Mouse (Mus musculus) forebrain, embryonic 16.5 days (tissue): ENCODE measurements around the gene Fcgr2b. TPM values are rescaled to one million over a fixed set of nuclear protein-coding genes. Genes with fewer than 3 reads are reported as not detected.

Experiments used
- ATAC-seq: fragments of 200-750 bp; cut with Nextera tagmentation; 2 replicates; pipeline ENCODE4 v1.8.0; 2017; ENCODE audit warnings: mild to moderate bottlenecking, moderate library complexity
- H3K27ac ChIP-seq: fragments of 300-500 bp; sonication (generic); 2 replicates; pipeline ENCODE4 v1.5.1; 2014; ENCODE audit warnings: low read length, control low read depth
- H3K27me3 ChIP-seq: fragments of 300-500 bp; sonication (generic); replicated peaks from 2 replicates; pipeline ENCODE4 v1.6.1; 2014; ENCODE audit warnings: low read length; ENCODE audit not compliant: control insufficient read depth, insufficient read depth
- H3K36me3 ChIP-seq: fragments of 300-500 bp; sonication (generic); 2 replicates; pipeline ENCODE4 v1.6.1; 2014; ENCODE audit not compliant: control insufficient read depth, insufficient read depth
- H3K4me1 ChIP-seq: fragments of 300-500 bp; sonication (generic); replicated peaks from 2 replicates; pipeline ENCODE4 v1.6.1; 2014; ENCODE audit warnings: low read length; ENCODE audit not compliant: control insufficient read depth, insufficient read depth
- H3K4me2 ChIP-seq: fragments of 300-500 bp; sonication (generic); 2 replicates; pipeline ENCODE4 v1.6.1; 2014; ENCODE audit warnings: mild to moderate bottlenecking, low read length, control low read depth
- H3K4me3 ChIP-seq: fragments of 300-500 bp; sonication (generic); replicated peaks from 2 replicates; pipeline ENCODE4 v1.5.1; 2014; ENCODE audit warnings: mild to moderate bottlenecking, low read length, control low read depth
- H3K9ac ChIP-seq: fragments of 300-500 bp; sonication (generic); replicated peaks from 2 replicates; pipeline ENCODE4 v1.6.1; 2014; ENCODE audit warnings: low read depth, low read length, control low read depth
- H3K9me3 ChIP-seq: fragments of 300-500 bp; sonication (generic); 2 replicates; pipeline ENCODE4 v1.6.1; 2016; ENCODE audit warnings: low read length; ENCODE audit not compliant: control insufficient read depth
- WGBS: fragments of 180-500 bp; shearing (Covaris S2); extraction: QIAGEN DNeasy Blood & Tissue Kit; methylation state at CpG from one replicate; pipeline ENCODE4 v1.1.7; 2014; 5-methylcytosine and 5-hydroxymethylcytosine counted together
- polyA plus RNA-seq: library from polyadenylated mRNA; unstranded; fragments of >200 nt; fragmentation: Nextera tagmentation; extraction: Ambion mirVana; gene quantifications from 2 replicates; pipeline ENCODE4 v1.2.1, GENCODE M21; 2015

The Fcgr2b gene
- polyA plus RNA-seq, 1 experiment from 2014 or later = 0.63 TPM

- H3K9me3 ChIP-seq = no peaks in the 10 kb centered on the region
- H3K4me2 ChIP-seq = no peak overlapping the region
- no peaks in the 10 kb centered on the region for H3K4me1 ChIP-seq
- no peaks in the 10 kb centered on the region for H3K36me3 ChIP-seq
- no peak overlapping the region for H3K4me3 ChIP-seq
- ATAC-seq = no peak
- H3K27ac ChIP-seq = no peak overlapping the region
- WGBS = 84% methylated on average over 6 of the region's 6 CpGs
- no peaks in the 10 kb centered on the region for H3K27me3 ChIP-seq
- H3K9ac ChIP-seq = no peak overlapping the region
Observed at GRCm38 (mm10) chr1:170924485-170924884, 51.9 kb downstream of the Fcgr2b start.

GRCm38 (mm10) chr1:170919308-170919707 is 57.0 kb downstream of the Fcgr2b start:
- Histone ChIP-seq H3K36me3 (no peaks in the 10 kb centered on the region), H3K27me3 (no peaks in the 10 kb centered on the region), H3K9me3 (no peaks in the 10 kb centered on the region), H3K4me3 (no peak overlapping the region), H3K4me1 (no peaks in the 10 kb centered on the region), H3K9ac (no peak overlapping the region), H3K4me2 (no peak overlapping the region), H3K27ac (no peak overlapping the region)
- 96% methylated on average over 8 of the region's 8 CpGs for WGBS
- no peak for ATAC-seq

- Histone ChIP-seq H3K27ac (no peak overlapping the region), H3K4me2 (no peak overlapping the region), H3K9me3 (no peaks in the 10 kb centered on the region), H3K9ac (no peak overlapping the region), H3K27me3 (no peaks in the 10 kb centered on the region), H3K4me1 (no peaks in the 10 kb centered on the region), H3K36me3 (no peaks in the 10 kb centered on the region), H3K4me3 (no peak overlapping the region)
- 63% methylated on average over 5 of the region's 5 CpGs for WGBS
- no peak for ATAC-seq
Observed at GRCm38 (mm10) chr1:170915657-170916056, 60.7 kb downstream of the Fcgr2b start.

GRCm38 (mm10) chr1:170912891-170913615 is 63.3 kb downstream of the Fcgr2b start, which contains the start of gene Fcrlb:
Gene Fcrlb, minus strand, starts transcription at chr1:170912941.
- H3K4me2 ChIP-seq = no peak within 1 kb of the TSS
- H3K9me3 ChIP-seq = no peaks in the 10 kb centered on the region
- no peak within 1 kb of the TSS for H3K9ac ChIP-seq
- 64% methylated on average over 5 of the region's 5 CpGs for WGBS
- ATAC-seq = no peak
- peaks cover 6% of the 10 kb centered on the region for H3K4me1 ChIP-seq
- H3K27ac ChIP-seq = no peak within 1 kb of the TSS
- peaks cover 11% of the 10 kb centered on the region for H3K27me3 ChIP-seq
- H3K4me3 ChIP-seq = no peak within 1 kb of the TSS
- H3K36me3 ChIP-seq = no peaks in the 10 kb centered on the region

- no peaks in the 10 kb centered on the region for H3K9me3 ChIP-seq
- no peak overlapping the region for H3K4me3 ChIP-seq
- no peak overlapping the region for H3K27ac ChIP-seq
- peaks cover 12% of the 10 kb centered on the region for H3K4me1 ChIP-seq
- H3K9ac ChIP-seq = no peak overlapping the region
- no peak for ATAC-seq
- no peaks in the 10 kb centered on the region for H3K36me3 ChIP-seq
- no peak overlapping the region for H3K4me2 ChIP-seq
- 86% methylated on average over 11 of the region's 11 CpGs for WGBS
- peaks cover 19% of the 10 kb centered on the region for H3K27me3 ChIP-seq
Observed at GRCm38 (mm10) chr1:170911907-170912660, 64.3 kb downstream of the Fcgr2b start.

Other genes with a start within 250 kb of the Fcgr2b start
- 7.7 and 8.1 TPM in 2 replicates for gene Atf6, start 108.8 kb downstream of the Fcgr2b start, polyA plus RNA-seq
- gene Gm26620, start 91.5 kb downstream of the Fcgr2b start, polyA plus RNA-seq = 0.58 and 1.1 TPM in 2 replicates
- 32.6 and 39.2 TPM in 2 replicates for gene Dusp12, start 91.0 kb downstream of the Fcgr2b start, polyA plus RNA-seq
- gene Fcrlb, start 63.6 kb downstream of the Fcgr2b start, polyA plus RNA-seq = 0.22 TPM in 1 of 2 replicates, not detected in the other
- not detected in 2 replicates for gene Fcrla, start 49.0 kb downstream of the Fcgr2b start, polyA plus RNA-seq
- 0.22 and 0.32 TPM in 2 replicates for gene Fcgr4, start 42.4 kb upstream of the Fcgr2b start, polyA plus RNA-seq
- 6.7 and 7.6 TPM in 2 replicates for gene Fcgr3, start 88.4 kb upstream of the Fcgr2b start, polyA plus RNA-seq
- 5.3 and 6.4 TPM in 2 replicates for gene Cfap126, start 137.4 kb upstream of the Fcgr2b start, polyA plus RNA-seq
- 206 and 226 TPM in 2 replicates for gene Sdhc, start 174.1 kb upstream of the Fcgr2b start, polyA plus RNA-seq
- gene Mpz, start 174.2 kb upstream of the Fcgr2b start, polyA plus RNA-seq = not detected in 2 replicates
- 7.1 and 7.9 TPM in 2 replicates for gene Pcp4l1, start 219.7 kb upstream of the Fcgr2b start, polyA plus RNA-seq
- gene Nr1i3, start 237.4 kb upstream of the Fcgr2b start, polyA plus RNA-seq = 0.29 and 0.48 TPM in 2 replicates
- 47.7 and 54.8 TPM in 2 replicates for gene Tomm40l, start 246.0 kb upstream of the Fcgr2b start, polyA plus RNA-seq
- gene Apoa2, start 248.5 kb upstream of the Fcgr2b start, polyA plus RNA-seq = 1.4 and 2.3 TPM in 2 replicates